Mouse (Mus musculus) testis, adult 2 months (tissue): Measurements from ENCODE around the gene Dpt. TPM values are rescaled to one million over a fixed set of nuclear protein-coding genes. Genes with fewer than 3 reads are reported as not detected.
"Not testable (repeated sequence)": the region's sequence is repeated elsewhere in the genome, so short reads cannot be mapped to it uniquely, and the experiment has no call there.

ENCODE experiments used
- H3K27ac ChIP-seq: fragments of 200-500 bp; 2 replicates; pipeline ENCODE4 v1.5.1; 2012; ENCODE audit warnings: low read depth, low read length; ENCODE audit not compliant: control insufficient read depth, insufficient read depth
- H3K27me3 ChIP-seq: fragments of 200-500 bp; 2 replicates; pipeline ENCODE4 v1.6.1; 2012; ENCODE audit warnings: mild to moderate bottlenecking, low read length, moderate library complexity; ENCODE audit not compliant: control insufficient read depth, insufficient read depth
- H3K36me3 ChIP-seq: fragments of 200-500 bp; 2 replicates; pipeline ENCODE4 v1.6.1; 2012; ENCODE audit warnings: mild to moderate bottlenecking, low read length; ENCODE audit not compliant: control insufficient read depth, insufficient read depth
- H3K4me1 ChIP-seq: fragments of 200-500 bp; 2 replicates; pipeline ENCODE4 v1.6.1; 2012; ENCODE audit warnings: low read length; ENCODE audit not compliant: control insufficient read depth, insufficient read depth
- H3K4me3 ChIP-seq: fragments of 200-500 bp; 2 replicates; pipeline ENCODE4 v1.5.1; 2012; ENCODE audit warnings: low read depth, mild to moderate bottlenecking, low read length, moderate library complexity, mixed read lengths; ENCODE audit not compliant: control insufficient read depth
- CTCF ChIP-seq: fragments of 200-500 bp; IDR thresholded peaks from 2 replicates; pipeline ENCODE4 v1.5.1; 2012; ENCODE audit warnings: low read depth, mild to moderate bottlenecking, inconsistent platforms, low read length, moderate library complexity; ENCODE audit not compliant: control insufficient read depth, insufficient read depth, insufficient replicate concordance
- POLR2A ChIP-seq: fragments of 200-500 bp; IDR thresholded peaks from 2 replicates; pipeline ENCODE4 v1.6.1; 2012; ENCODE audit warnings: low read depth, mild to moderate bottlenecking, inconsistent platforms, low read length, moderate library complexity; ENCODE audit not compliant: control insufficient read depth
- polyA plus RNA-seq: library from polyadenylated mRNA; depleted of rRNA; stranded (reverse); fragments of >200 nt; gene quantifications from 2 replicates; pipeline ENCODE4 v1.2.3, GENCODE M21; 2012

The Dpt gene
- polyA plus RNA-seq, 1 experiment: 1.5 TPM

DNA sequence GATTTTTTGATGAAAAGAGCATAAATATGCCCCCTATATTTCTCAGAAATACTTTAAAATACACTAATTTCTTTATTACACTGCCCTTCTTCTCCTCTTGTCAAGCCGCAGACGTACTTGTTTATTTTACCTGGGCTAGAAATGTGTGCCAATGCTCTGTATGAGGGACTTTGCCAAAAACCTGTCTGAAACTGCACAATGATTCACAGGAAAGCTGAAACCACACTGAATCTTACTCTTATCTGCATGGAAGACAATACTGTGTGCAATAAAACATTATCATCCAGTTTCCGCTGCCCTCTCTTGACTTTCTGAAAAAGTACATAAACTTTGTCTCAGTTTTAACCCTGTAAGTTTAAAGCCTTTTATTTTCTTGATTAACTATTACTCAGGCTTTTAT, 20.9 kb downstream of the Dpt start:
- no peaks in the 10 kb centered on the region for H3K4me1 ChIP-seq
- H3K4me3 ChIP-seq: no peak overlapping the region
- no peaks in the 10 kb centered on the region for H3K36me3 ChIP-seq
- TF ChIP-seq CTCF (no peak), POLR2A (no peak)
- no peak overlapping the region for H3K27ac ChIP-seq
- no peaks in the 10 kb centered on the region for H3K27me3 ChIP-seq

DNA sequence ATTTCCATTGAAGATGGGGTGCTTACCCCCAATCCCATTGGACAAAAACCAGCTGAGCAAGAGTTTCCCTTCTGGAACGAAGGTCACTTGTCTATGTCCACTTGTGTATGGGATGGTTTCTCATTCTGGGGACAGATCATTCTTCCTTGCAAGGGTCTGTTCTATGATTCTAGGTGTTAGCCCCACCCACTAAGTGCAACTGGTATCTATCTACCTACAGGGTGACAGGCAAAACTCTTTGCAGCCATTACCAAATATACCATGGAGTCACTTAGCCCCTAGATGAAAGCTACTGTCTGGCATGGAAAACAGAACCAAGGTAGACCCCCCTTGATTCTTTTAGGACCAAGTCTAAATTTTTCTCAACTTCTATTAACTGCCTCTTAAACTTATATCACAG, 24.9 kb downstream of the Dpt start:
- no peaks in the 10 kb centered on the region for H3K27me3 ChIP-seq
- no peaks in the 10 kb centered on the region for H3K36me3 ChIP-seq
- TF ChIP-seq CTCF: no peak
- TF ChIP-seq POLR2A: no peak
- no peak overlapping the region for H3K27ac ChIP-seq
- no peaks in the 10 kb centered on the region for H3K4me1 ChIP-seq
- no peak overlapping the region for H3K4me3 ChIP-seq

DNA sequence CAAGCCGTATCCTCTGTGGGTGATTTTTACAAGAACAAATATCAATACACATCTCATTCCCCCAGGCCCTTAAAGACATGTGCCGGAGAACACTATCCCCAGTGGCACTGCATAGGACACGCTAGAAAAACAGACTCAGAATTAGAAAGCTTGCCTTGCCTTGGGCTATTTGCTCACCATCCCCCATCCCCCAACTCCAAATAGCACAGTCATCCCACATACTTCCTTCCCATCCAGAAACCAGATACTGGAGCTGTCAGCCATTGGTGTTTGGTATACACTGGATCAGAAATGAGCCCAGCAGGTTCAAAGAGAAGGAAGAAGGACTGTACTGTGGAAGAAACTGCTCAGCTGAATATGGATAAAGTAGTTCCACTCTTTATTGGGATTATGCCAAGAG, 25.4 kb downstream of the Dpt start:
- Histone ChIP-seq H3K27me3 (no peaks in the 10 kb centered on the region), H3K4me3 (no peak overlapping the region), H3K27ac (no peak overlapping the region), H3K4me1 (no peaks in the 10 kb centered on the region), H3K36me3 (no peaks in the 10 kb centered on the region)
- TF ChIP-seq CTCF (no peak), POLR2A (no peak)

DNA sequence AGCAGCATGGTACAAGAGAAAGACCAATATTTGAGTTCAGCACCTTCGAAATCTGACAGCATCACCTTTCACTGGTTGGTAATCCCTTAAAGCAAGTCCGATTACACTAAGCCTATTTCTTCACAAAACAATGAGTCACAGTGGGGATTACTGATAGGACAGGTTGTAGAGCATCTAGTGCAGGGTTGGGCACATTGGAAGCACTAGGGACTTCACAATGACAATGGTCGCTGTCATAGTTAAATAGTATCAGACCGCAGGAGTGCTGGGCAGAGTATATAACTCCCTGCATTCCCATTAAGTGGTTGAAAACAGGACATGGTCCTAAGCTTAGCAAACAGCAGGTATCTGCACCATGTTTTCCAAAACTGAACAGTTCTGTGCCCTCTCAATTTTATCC, 25.8 kb downstream of the Dpt start:
- Histone ChIP-seq H3K36me3 (no peaks in the 10 kb centered on the region), H3K27me3 (no peaks in the 10 kb centered on the region), H3K4me3 (no peak overlapping the region), H3K4me1 (no peaks in the 10 kb centered on the region), H3K27ac (no peak overlapping the region)
- TF ChIP-seq POLR2A: no peak
- TF ChIP-seq CTCF: no peak

DNA sequence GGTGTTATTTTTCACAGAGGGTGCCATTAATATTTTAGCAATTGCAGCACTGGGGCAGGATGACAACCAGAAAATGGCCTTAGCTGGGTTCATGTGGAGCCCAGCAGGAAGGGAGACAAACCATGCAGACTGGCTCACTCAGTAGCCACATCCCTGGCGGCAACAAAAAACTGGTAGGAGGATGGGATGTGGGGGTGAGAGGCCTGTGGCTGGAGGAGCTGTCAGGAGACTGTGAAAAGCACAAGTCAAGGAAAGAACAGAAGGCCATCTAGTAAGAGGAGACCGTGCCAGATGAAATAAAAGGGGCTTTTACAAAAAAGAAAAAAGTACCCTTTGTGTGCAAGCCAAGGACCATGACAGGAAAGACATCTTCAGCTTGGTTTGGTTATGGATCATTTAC, 28.5 kb downstream of the Dpt start:
- TF ChIP-seq POLR2A (no peak), CTCF (no peak)
- Histone ChIP-seq H3K36me3 (no peaks in the 10 kb centered on the region), H3K4me3 (no peak overlapping the region), H3K27me3 (no peaks in the 10 kb centered on the region), H3K27ac (no peak overlapping the region), H3K4me1 (no peaks in the 10 kb centered on the region)

DNA sequence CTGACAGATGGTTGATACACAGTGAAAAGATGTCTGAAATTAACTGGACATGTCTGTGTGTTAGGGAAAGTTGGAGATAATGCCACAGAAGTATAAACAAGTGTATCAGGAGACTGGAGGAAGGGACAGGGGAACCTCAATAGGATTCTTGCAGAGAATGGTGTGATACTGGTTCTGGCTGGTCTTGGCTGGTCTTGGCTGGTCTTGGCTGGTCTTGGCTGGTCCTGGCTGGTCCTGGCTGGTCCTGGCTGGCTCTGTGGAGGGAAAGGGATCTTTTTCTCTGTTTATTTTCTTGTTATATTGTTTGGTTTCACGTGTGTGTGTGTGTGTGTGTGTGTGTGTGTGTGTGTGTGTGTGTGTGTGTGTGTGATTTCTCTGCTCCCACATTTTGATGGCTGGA, 33.4 kb downstream of the Dpt start:
- H3K27ac ChIP-seq: no peak overlapping the region
- no peaks in the 10 kb centered on the region for H3K36me3 ChIP-seq
- H3K4me1 ChIP-seq: no peaks in the 10 kb centered on the region
- no peaks in the 10 kb centered on the region for H3K27me3 ChIP-seq
- TF ChIP-seq CTCF (no peak), POLR2A (no peak)
- no peak overlapping the region for H3K4me3 ChIP-seq

DNA sequence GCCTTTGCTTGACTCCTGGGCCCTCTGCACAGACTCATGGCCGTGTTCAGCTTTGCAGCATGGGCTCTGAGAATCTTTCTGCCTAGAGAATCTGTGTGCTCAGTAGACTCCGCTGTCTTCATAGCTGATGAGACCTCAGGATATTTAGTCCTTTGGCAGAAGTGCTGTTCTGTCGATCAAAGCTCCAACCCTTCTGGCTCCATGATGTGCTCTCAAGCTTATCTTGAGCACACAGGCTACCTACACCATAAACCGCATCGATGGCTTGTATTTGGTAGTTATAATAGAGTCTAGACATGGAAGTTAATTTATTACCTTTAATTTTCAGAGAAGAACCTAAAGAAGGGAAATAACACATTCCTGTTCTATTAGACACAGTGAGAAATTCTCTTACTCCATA, 36.0 kb downstream of the Dpt start:
- TF ChIP-seq POLR2A (no peak), CTCF (no peak)

DNA sequence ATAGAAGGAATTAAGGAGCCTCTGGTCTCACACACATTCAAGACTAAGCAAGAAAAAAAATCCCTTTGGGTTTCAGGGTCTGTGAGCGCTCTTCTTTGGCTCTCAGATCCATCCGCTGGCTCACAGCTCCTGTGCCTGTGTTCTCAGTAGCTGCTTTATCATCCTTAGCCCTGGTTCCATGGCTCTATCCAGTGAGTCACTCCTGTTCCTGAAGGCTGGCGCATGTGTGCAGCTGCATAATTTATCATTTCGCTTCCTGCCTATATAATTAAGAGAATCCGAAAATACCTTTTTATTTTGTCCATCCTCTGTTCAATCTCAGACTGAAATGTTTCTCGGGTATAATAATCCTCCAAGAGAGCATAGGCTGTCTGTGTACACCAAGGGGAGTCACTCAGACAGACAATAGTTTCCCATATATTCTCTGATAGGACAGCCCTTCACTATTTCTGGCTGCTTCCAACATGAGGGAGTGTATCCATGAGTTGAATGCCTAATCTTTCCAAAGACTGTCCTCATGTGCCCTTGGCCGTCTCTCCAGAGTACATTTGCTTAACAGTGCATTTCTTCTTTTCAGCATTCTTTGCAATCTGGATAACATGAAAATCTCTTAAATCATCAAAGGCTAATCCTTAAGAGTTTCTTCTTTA, 52.3 kb downstream of the Dpt start:
- Histone ChIP-seq H3K4me3 (no peak overlapping the region), H3K27ac (no peak overlapping the region), H3K27me3 (no peaks in the 10 kb centered on the region), H3K36me3 (no peaks in the 10 kb centered on the region), H3K4me1 (no peaks in the 10 kb centered on the region)
- TF ChIP-seq POLR2A: no peak
- TF ChIP-seq CTCF: no peak

More for the DNA sequence above, 36.0 kb downstream of the Dpt start:
- H3K4me3 ChIP-seq: no peak overlapping the region
- H3K27ac ChIP-seq: no peak overlapping the region
- H3K4me1 ChIP-seq: no peaks in the 10 kb centered on the region
- H3K36me3 ChIP-seq: no peaks in the 10 kb centered on the region
- no peaks in the 10 kb centered on the region for H3K27me3 ChIP-seq

DNA sequence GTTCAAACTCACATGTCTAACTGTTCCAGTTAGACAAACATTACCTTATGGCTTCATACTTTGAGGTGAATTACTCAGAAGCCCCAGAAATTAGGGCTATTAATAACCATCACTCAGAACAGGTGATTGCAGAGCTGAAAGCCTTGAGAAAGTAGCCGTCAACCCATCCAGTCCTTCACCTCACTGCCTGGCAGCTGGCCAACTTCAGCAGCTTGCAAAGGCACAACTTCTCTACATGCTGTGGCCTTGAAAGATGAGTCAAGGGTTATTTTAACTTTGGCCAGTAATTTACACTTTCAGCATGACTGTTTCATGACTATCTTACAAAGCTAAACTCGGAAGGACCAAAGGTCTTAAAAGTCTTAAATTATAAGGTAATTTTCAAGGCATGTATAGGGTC, 59.3 kb downstream of the Dpt start:
- H3K27ac ChIP-seq, H3K27me3 ChIP-seq, H3K4me1 ChIP-seq: not testable (repeated sequence)

More for the DNA sequence above, 59.3 kb downstream of the Dpt start:
- H3K4me3 ChIP-seq, H3K36me3 ChIP-seq: not testable (repeated sequence)
